Mouse (Mus musculus): ENCODE results near the gene Gm15557.

- no peak for TF ChIP-seq CTCF (IDR thresholded peaks at IDR 0.05; ENCODE audit: insufficient read depth, low read length)
- no peak for TF ChIP-seq POLR2A (IDR thresholded peaks at IDR 0.05; ENCODE audit: borderline replicate concordance, extremely low read depth, low read depth, low read length)
Measured at GRCm38 (mm10) chr2:155991151-155991550, 50.6 kb downstream of the Gm15557 start.
